Mouse (Mus musculus) pancreas, adult 10 weeks (tissue): ENCODE results near the gene Xrn1. TPM values are rescaled to one million over a fixed set of nuclear protein-coding genes. Genes with fewer than 3 reads are reported as not detected.

Source experiments
- polyA plus RNA-seq: library from polyadenylated mRNA; stranded (reverse); fragments of 350-450 nt; fragmentation: Illumina TruSeq; extraction: RNeasy Lipid Tissue Mini Kit (QIAGEN cat#74804); gene quantifications from one replicate; pipeline ENCODE4 v1.2.3, GENCODE M21; 2015; ENCODE audit warnings: low read depth, low replicate concordance; ENCODE audit not compliant: insufficient read depth

Xrn1 gene
- 4.0 TPM for polyA plus RNA-seq

GRCm38 (mm10) chr9:95954585-95955461, at the start of gene Xrn1:
TSS of gene Xrn1 (plus strand) at chr9:95954760.

Other genes with a start within 250 kb of the Xrn1 start
- 1.2 TPM for gene Trpc1, start 204.4 kb upstream of the Xrn1 start, polyA plus RNA-seq
- gene Pls1, start 109.4 kb upstream of the Xrn1 start, polyA plus RNA-seq = 1.2 TPM
- 2.0 TPM for gene Atr, start 97.2 kb upstream of the Xrn1 start, polyA plus RNA-seq
- 0.79 TPM for gene Gk5, start 164.6 kb downstream of the Xrn1 start, polyA plus RNA-seq
- 5.6 TPM for gene Tfdp2, start 241.5 kb downstream of the Xrn1 start, polyA plus RNA-seq